Mouse (Mus musculus): ENCODE results near the gene Aldh5a1. TPM values are rescaled to one million over a fixed set of nuclear protein-coding genes. Genes with fewer than 3 reads are reported as not detected.

The Aldh5a1 gene
- polyA plus RNA-seq, 1 experiment from 2014 or later = 4.8 TPM

GRCm38 (mm10) chr13:24955091-24955490, 17.6 kb upstream of the Aldh5a1 start:
- Histone ChIP-seq H3K4me1 (no peaks in the 10 kb centered on the region), H3K9me3 (no peaks in the 10 kb centered on the region), H3K4me2 (no peak overlapping the region), H3K27ac (no peak overlapping the region), H3K27me3 (no peaks in the 10 kb centered on the region; the same call in 1 of the 2 replicates), H3K4me3 (no peak overlapping the region), H3K36me3 (no peaks in the 10 kb centered on the region), H3K9ac (no peak overlapping the region)
- ATAC-seq (ENCODE audit: insufficient number of reproducible peaks, low FRiP score, low TSS enrichment, low read depth) = no peak
- 31% methylated on average over 11 of the region's 11 CpGs for WGBS

DNA sequence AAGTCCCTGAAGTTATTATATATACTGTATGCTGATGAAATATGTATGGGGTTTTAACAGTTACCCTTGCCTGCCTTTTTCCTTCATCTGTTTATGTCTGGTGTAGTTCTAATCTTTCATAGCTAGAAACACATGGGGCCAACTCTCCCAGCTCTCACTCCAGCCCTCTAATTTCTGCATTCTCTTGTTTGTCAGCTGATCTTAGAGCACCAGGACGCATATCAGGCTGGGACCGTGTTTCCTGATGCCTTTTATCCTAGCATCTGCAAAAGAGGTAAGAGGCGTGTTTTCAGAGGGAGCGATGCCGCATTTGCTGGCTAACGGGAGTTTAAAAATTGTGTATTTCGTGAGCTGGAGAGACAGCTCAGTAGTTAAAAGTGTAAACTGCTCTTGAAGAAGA, 15.2 kb upstream of the Aldh5a1 start:
- WGBS = 62% methylated on average over 7 of the region's 7 CpGs
- H3K27me3 ChIP-seq = no peaks in the 10 kb centered on the region; the same call in 1 of the 2 replicates
- ATAC-seq (ENCODE audit: insufficient number of reproducible peaks, low FRiP score, low TSS enrichment, low read depth) = no peak
- no peak overlapping the region for H3K4me2 ChIP-seq
- H3K27ac ChIP-seq = no peak overlapping the region
- H3K4me3 ChIP-seq = no peak overlapping the region
- H3K9ac ChIP-seq = no peak overlapping the region
- H3K4me1 ChIP-seq = no peaks in the 10 kb centered on the region
- H3K36me3 ChIP-seq = no peaks in the 10 kb centered on the region
- H3K9me3 ChIP-seq = no peaks in the 10 kb centered on the region

DNA sequence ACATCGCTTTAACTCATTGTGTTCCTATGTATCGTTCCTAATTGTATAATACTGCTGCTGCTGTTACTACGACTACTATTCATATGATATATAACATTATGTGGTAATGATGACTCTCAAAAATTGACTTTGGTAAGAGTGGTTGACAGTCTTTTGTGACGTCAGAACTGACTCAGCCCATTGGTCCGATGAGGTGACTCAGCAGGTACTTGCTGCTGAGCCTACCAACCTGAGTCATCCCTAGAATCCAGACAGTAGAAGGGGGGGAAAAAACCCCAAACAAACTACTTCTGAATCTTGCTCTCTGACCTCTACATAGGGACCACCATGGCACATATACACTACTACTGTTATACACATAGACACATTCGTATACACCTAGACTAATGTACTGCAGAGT, 11.4 kb upstream of the Aldh5a1 start:
- ATAC-seq (ENCODE audit: insufficient number of reproducible peaks, low FRiP score, low TSS enrichment, low read depth) = no peak
- no peaks in the 10 kb centered on the region for H3K36me3 ChIP-seq
- WGBS = 90% methylated on average over 6 of the region's 6 CpGs

DNA sequence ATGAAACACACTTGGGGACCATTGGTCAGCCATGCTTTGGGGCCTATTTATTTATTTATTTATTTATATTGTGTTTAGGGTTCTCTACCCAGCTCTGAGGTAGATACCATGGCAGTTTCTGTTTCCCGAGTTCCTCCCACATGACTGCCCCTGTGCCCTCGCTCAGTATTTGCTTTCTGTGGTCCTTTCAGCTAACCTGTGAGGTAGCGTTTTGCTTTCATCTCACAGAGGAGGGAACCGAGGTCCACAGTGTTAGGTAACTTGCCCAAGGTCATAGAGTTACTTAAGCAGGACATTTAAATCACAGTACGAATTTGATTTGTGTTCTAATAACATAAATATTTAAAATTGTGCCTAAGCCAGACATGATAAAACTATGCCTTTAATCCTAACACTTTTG, 9.7 kb upstream of the Aldh5a1 start:
- ATAC-seq (ENCODE audit: insufficient number of reproducible peaks, low FRiP score, low TSS enrichment, low read depth) = no peak
- H3K4me3 ChIP-seq = no peak overlapping the region
- H3K9me3 ChIP-seq = no peaks in the 10 kb centered on the region
- H3K4me2 ChIP-seq = no peak overlapping the region
- no peaks in the 10 kb centered on the region for H3K27me3 ChIP-seq
- H3K27ac ChIP-seq = no peak overlapping the region
- H3K9ac ChIP-seq = no peak overlapping the region
- H3K36me3 ChIP-seq = no peaks in the 10 kb centered on the region
- WGBS = 87% methylated on average over 5 of the region's 5 CpGs
- H3K4me1 ChIP-seq = no peaks in the 10 kb centered on the region

More for the DNA sequence above, 11.4 kb upstream of the Aldh5a1 start:
- Histone ChIP-seq H3K27ac (no peak overlapping the region), H3K9me3 (no peaks in the 10 kb centered on the region), H3K9ac (no peak overlapping the region), H3K27me3 (no peaks in the 10 kb centered on the region), H3K4me3 (no peak overlapping the region), H3K4me1 (no peaks in the 10 kb centered on the region), H3K4me2 (no peak overlapping the region)

GRCm38 (mm10) chr13:24945567-24945966, 8.1 kb upstream of the Aldh5a1 start:
- Histone ChIP-seq H3K4me3 (no peak overlapping the region), H3K27me3 (no peaks in the 10 kb centered on the region), H3K9ac (no peak overlapping the region), H3K9me3 (no peaks in the 10 kb centered on the region), H3K36me3 (no peaks in the 10 kb centered on the region), H3K27ac (no peak overlapping the region), H3K4me2 (no peak overlapping the region), H3K4me1 (no peaks in the 10 kb centered on the region)
- 17% methylated on average over 4 of the region's 4 CpGs for WGBS
- ATAC-seq (ENCODE audit: insufficient number of reproducible peaks, low FRiP score, low TSS enrichment, low read depth) = 0 out of 2 replicates have a peak, but pooled peaks have one; percentile 30

- Histone ChIP-seq H3K4me1 (0 out of 2 replicates have a peak, but pooled peaks cover 3% of the 10 kb centered on the region), H3K4me2 (no peak overlapping the region), H3K4me3 (no peak overlapping the region), H3K36me3 (no peaks in the 10 kb centered on the region), H3K27ac (no peak overlapping the region), H3K27me3 (no peaks in the 10 kb centered on the region), H3K9me3 (no peaks in the 10 kb centered on the region), H3K9ac (no peak overlapping the region)
- no peak for ATAC-seq (ENCODE audit: insufficient number of reproducible peaks, low FRiP score, low TSS enrichment, low read depth)
- WGBS = 77% methylated on average over 8 of the region's 8 CpGs
These were observed 5.8 kb upstream of the Aldh5a1 start for GRCm38 (mm10) chr13:24943303-24943702.

DNA sequence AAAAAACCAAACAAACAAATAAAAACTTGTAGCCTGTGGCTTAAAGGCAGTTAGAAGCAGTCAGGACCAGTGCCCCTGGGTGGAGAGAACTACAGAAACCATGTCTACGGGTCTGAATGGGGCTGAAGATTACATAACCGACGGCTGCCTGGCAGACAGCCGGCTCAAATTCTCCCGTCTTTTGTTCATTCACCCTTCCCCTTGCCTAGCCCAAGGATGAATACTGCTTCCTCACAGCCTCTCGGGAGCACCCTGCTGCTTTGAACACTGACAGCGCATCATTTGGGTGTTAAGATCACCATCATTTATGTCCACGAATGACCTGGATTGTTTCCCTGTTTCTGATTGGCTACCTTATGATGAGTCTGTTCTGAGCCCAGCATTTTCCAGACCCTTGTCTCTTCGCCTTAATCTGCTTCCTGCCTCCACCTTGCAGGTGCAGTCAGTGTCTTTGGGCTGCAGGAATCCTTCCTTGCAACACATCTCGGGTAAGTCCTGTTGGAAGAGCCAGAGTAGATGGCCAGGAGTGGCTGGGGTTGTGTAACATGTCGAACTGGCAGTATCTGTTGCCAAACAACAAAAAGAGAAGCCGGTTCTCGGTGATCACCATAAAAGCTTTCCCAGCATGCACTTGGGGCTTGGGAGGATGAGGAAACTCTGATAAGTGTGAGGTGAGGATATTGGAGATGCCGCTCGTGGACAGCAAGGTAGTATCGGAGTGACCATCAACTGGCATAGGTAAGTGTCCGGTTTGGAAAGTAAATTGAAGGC, 5.2 kb upstream of the Aldh5a1 start, which contains the start of gene Gpld1:
Gene Gpld1, plus strand, starts transcription at position 641 of the 771 bp plus-strand sequence.
- no peaks in the 10 kb centered on the region for H3K36me3 ChIP-seq
- 60% methylated on average over 17 of the region's 17 CpGs for WGBS
- peaks cover 9% of the 10 kb centered on the region; the same call in 1 of the 2 replicates for H3K4me1 ChIP-seq
- H3K4me2 ChIP-seq = no peak within 1 kb of the TSS
- no peaks in the 10 kb centered on the region for H3K27me3 ChIP-seq
- no peak for ATAC-seq (ENCODE audit: insufficient number of reproducible peaks, low FRiP score, low TSS enrichment, low read depth)
- H3K27ac ChIP-seq = no peak within 1 kb of the TSS
- H3K4me3 ChIP-seq = no peak within 1 kb of the TSS
- H3K9me3 ChIP-seq = no peaks in the 10 kb centered on the region
- H3K9ac ChIP-seq = no peak within 1 kb of the TSS

DNA sequence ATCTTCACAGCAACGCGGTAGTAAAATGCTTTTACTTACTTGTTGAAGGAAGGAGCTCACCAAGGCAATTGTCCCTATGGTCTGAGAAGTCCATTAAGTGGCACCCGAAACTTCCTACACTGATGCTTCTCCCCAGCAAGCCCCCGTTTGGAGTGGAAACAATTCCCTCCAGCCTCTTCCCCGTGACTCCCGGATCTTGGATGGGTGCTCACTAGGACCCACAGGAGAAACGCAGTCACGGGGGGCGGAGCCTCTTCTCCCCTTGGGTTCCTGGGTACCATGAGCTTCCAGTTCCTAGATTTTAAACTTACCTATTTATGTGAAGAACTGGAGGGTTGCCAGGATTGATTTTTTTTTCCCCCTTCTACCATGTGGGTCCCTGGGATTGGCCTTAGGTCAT, 2.0 kb upstream of the Aldh5a1 start:
- H3K4me3 ChIP-seq = no peak overlapping the region
- no peaks in the 10 kb centered on the region for H3K9me3 ChIP-seq
- 88% methylated on average over 9 of the region's 9 CpGs for WGBS
- no peaks in the 10 kb centered on the region for H3K36me3 ChIP-seq
- no peak for ATAC-seq (ENCODE audit: insufficient number of reproducible peaks, low FRiP score, low TSS enrichment, low read depth)
- no peaks in the 10 kb centered on the region for H3K27me3 ChIP-seq
- H3K9ac ChIP-seq = no peak overlapping the region
- peaks cover 10% of the 10 kb centered on the region; the same call in 1 of the 2 replicates for H3K4me1 ChIP-seq
- no peak overlapping the region for H3K27ac ChIP-seq
- no peak overlapping the region for H3K4me2 ChIP-seq

DNA sequence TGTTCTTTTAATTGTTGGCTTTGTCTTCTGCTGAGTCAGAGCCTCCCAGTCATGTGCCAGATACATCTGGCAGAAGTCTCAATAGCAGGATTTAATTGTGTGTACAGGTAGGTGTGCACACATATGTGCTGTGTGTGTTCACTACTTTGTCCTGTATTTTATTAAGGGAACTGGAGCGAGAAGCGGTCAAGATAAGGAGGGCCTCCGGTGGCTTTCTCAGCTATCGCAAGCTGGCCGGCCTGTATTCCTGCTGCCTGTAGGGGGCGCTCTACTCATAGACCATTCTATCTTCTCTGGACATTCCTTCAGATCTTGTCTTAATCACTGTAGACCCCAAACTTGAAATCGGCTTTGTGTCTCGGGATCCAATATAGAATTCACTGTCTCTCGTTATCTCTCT, 1.2 kb upstream of the Aldh5a1 start:
- Histone ChIP-seq H3K4me1 (peaks cover 10% of the 10 kb centered on the region; the same call in 1 of the 2 replicates), H3K4me2 (no peak overlapping the region), H3K4me3 (no peak overlapping the region), H3K9ac (no peak overlapping the region), H3K27ac (no peak overlapping the region), H3K36me3 (no peaks in the 10 kb centered on the region), H3K9me3 (no peaks in the 10 kb centered on the region), H3K27me3 (no peaks in the 10 kb centered on the region)
- WGBS = 39% methylated on average over 9 of the region's 9 CpGs
- ATAC-seq (ENCODE audit: insufficient number of reproducible peaks, low FRiP score, low TSS enrichment, low read depth) = no peak

- Histone ChIP-seq H3K36me3 (no peaks in the 10 kb centered on the region), H3K9me3 (no peaks in the 10 kb centered on the region), H3K4me1 (peaks cover 13% of the 10 kb centered on the region; the same call in 1 of the 2 replicates), H3K4me3 (peak overlapping the region; percentile 88), H3K27me3 (no peaks in the 10 kb centered on the region), H3K4me2 (peak overlapping the region; percentile 79), H3K27ac (0 out of 2 replicates have a peak overlapping the region, but pooled peaks have one; percentile 87), H3K9ac (peak overlapping the region; percentile 90)
- ATAC-seq (ENCODE audit: insufficient number of reproducible peaks, low FRiP score, low TSS enrichment, low read depth) = no peak
- WGBS = 14% methylated on average over 12 of the region's 12 CpGs
These were observed 342 bp upstream of the Aldh5a1 start for GRCm38 (mm10) chr13:24937839-24938166.

DNA sequence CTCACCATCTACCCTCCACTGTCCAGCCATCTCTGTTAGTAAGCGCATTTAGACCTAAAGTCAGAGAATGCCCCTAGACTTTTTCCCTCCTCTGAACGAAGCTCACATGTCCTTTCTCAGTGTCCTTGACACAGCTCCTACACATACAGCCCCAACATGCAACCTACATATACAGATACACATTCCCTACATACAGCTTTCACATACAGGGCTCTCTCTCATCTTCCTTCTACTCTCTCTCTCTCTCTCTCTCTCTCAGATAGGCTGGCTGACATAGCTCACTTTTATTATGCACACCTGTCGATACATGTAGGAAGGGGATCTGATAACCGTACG, 721 bp downstream of the Aldh5a1 start:
- Histone ChIP-seq H3K36me3 (no peaks in the 10 kb centered on the region), H3K27ac (no peak overlapping the region; the same call in 1 of the 2 replicates), H3K4me1 (peaks cover 13% of the 10 kb centered on the region; the same call in 1 of the 2 replicates), H3K4me3 (peak overlapping the region; percentile 88), H3K9ac (peak overlapping the region; percentile 90; the same call in 1 of the 2 replicates), H3K4me2 (peak overlapping the region; percentile 79), H3K9me3 (no peaks in the 10 kb centered on the region), H3K27me3 (no peaks in the 10 kb centered on the region)
- 41% methylated on average over 5 of the region's 5 CpGs for WGBS
- ATAC-seq (ENCODE audit: insufficient number of reproducible peaks, low FRiP score, low TSS enrichment, low read depth) = 0 out of 2 replicates have a peak, but pooled peaks have one; percentile 15

DNA sequence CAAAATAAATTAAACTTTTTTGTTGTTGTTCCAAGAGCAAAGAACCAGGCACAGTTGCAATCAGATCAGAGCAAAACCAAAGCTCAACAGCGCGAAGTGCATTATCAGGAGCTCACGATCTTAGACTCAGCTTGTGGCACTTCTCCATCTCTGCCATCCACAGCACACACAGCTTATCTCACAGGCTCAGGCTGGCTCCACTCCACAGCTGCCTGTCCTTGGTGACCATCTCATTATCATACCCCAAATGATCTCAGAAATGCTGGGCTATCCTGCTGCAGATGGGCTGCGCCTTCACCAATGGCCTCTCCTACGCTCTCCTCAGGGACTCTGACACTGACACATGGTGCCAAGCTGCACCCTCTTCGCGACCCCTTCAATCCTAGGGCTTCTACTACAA, 4.3 kb downstream of the Aldh5a1 start:
- peaks cover 9% of the 10 kb centered on the region; the same call in 1 of the 2 replicates for H3K4me1 ChIP-seq
- no peaks in the 10 kb centered on the region for H3K9me3 ChIP-seq
- no peak overlapping the region for H3K9ac ChIP-seq
- H3K4me2 ChIP-seq = no peak overlapping the region
- no peak for ATAC-seq (ENCODE audit: insufficient number of reproducible peaks, low FRiP score, low TSS enrichment, low read depth)
- H3K4me3 ChIP-seq = no peak overlapping the region
- no peak overlapping the region for H3K27ac ChIP-seq
- WGBS = 91% methylated on average over 7 of the region's 7 CpGs
- H3K36me3 ChIP-seq = no peaks in the 10 kb centered on the region
- no peaks in the 10 kb centered on the region for H3K27me3 ChIP-seq

All from limb, embryonic 15.5 days (tissue).